Mouse (Mus musculus) mesoderm, embryonic 11.5 days (tissue): Measurements from ENCODE around the gene Olfr1465.

Experiments
- DNase-seq: peaks from one replicate; pipeline ENCODE4 v3.0.0-alpha.2; 2012; ENCODE audit warnings: low read depth, low spot score

Olfr1465 gene

GRCm38 (mm10) chr19:13315441-13315840 lies at the start of gene Olfr1465:
TSS of gene Olfr1465 (minus strand) at chr19:13315541.
- DNase-seq, result no peak

- no peak for DNase-seq
Observed at GRCm38 (mm10) chr19:13361936-13362335, 46.6 kb upstream of the Olfr1465 start, which contains the start of gene Olfr1467. TSS of gene Olfr1467 (plus strand) at chr19:13362236.

GRCm38 (mm10) chr19:13338562-13338961 lies 23.2 kb upstream of the Olfr1465 start, which contains the start of gene Olfr1466:
TSS of gene Olfr1466 (plus strand) at chr19:13338862.
- no peak for DNase-seq
